Mouse (Mus musculus) heart, adult 2 months (tissue): ENCODE results near the gene Pex11g. TPM values are rescaled to one million over a fixed set of nuclear protein-coding genes. Genes with fewer than 3 reads are reported as not detected.

Experiments used
- DNase-seq, 2 experiments: peaks; one replicate each; pipeline ENCODE4 v3.0.0; 2021
- H3K27ac ChIP-seq: fragments of 200-600 bp; 2 replicates; pipeline ENCODE4 v1.8.1; 2022
- H3K27me3 ChIP-seq: fragments of 200-500 bp; 2 replicates; pipeline ENCODE4 v1.6.1; 2012; ENCODE audit warnings: mild to moderate bottlenecking, low read length, inconsistent platforms, mixed read lengths; ENCODE audit not compliant: control insufficient read depth, insufficient read depth
- H3K36me3 ChIP-seq: fragments of 200-500 bp; 2 replicates; pipeline ENCODE4 v1.6.1; 2012; ENCODE audit warnings: low read length, inconsistent platforms; ENCODE audit not compliant: control insufficient read depth, insufficient read depth
- H3K4me1 ChIP-seq: fragments of 200-500 bp; 2 replicates; pipeline ENCODE4 v1.6.1; 2011; ENCODE audit warnings: low read length; ENCODE audit not compliant: control insufficient read depth, insufficient read depth
- H3K4me3 ChIP-seq: fragments of 200-600 bp; 2 replicates; pipeline ENCODE4 v1.8.1; 2022
- H3K79me2 ChIP-seq: fragments of 200-500 bp; replicated peaks from 2 replicates; pipeline ENCODE4 v1.6.1; 2012; ENCODE audit warnings: mild to moderate bottlenecking, inconsistent platforms, low read length, moderate library complexity, mixed read lengths; ENCODE audit not compliant: control insufficient read depth, insufficient read depth
- H3K9ac ChIP-seq: fragments of 200-500 bp; 2 replicates; pipeline ENCODE4 v1.6.1; 2012; ENCODE audit warnings: low read depth, mild to moderate bottlenecking, control low read depth, inconsistent platforms, low read length, mixed read lengths
- CTCF ChIP-seq: fragments of 200-600 bp; IDR thresholded peaks from 2 replicates; pipeline ENCODE4 v1.8.1; 2022; ENCODE audit warnings: antibody characterized with exemption, mild to moderate bottlenecking, moderate library complexity
- EP300 ChIP-seq: fragments of 200-500 bp; IDR thresholded peaks from 2 replicates; pipeline ENCODE4 v1.6.1; 2011; ENCODE audit warnings: low read depth, low read length, control low read depth; ENCODE audit not compliant: insufficient read depth
- POLR2A ChIP-seq: fragments of 200-500 bp; IDR thresholded peaks from 2 replicates; pipeline ENCODE4 v1.6.1; 2011; ENCODE audit warnings: mild to moderate bottlenecking, low read depth, low read length, control low read depth; ENCODE audit not compliant: insufficient read depth
- WGBS: fragments of 180-500 bp; shearing (Covaris S2); methylation state at CpG from one replicate; pipeline ENCODE4 v1.1.7; 2018; 5-methylcytosine and 5-hydroxymethylcytosine counted together
- intact Hi-C: fragments of 180-260 bp; cut with DNase I; formaldehyde crosslinking; loops from one replicate; pipeline ENCODE4 v1.15.1; 2025
- polyA plus RNA-seq: library from polyadenylated mRNA; depleted of rRNA; stranded (reverse); fragments of >200 nt; gene quantifications from 2 replicates; pipeline ENCODE4 v1.2.3, GENCODE M21; 2012
- total RNA-seq, 2 experiments: library from RNA; stranded (reverse); gene quantifications; 2 replicates each; pipeline ENCODE4 v1.2.3; 2021

Gene Pex11g
- total and polyA plus RNA-seq, 3 experiments, result 2.4 to 4.5 (median 3.1) TPM

DNA sequence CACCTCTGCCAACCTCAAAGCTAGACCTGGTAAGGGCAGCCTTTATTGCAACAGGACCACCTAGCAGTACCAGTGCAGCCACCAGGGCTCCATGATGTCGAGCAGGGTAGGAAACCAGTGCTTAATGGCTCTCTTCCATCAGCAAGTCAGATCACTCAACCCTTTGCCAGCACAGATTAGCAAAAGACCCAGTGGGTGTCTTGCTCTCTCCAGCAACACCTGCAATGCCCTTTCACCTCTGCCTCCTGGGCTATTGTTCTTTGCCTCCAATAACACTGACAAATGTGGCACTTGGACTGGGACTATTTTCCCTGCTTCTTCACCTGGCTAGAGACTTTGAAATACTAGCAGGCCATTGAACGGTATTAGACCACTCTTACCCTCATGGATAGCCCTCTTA is 18.3 kb downstream of the Pex11g start:
- TF ChIP-seq CTCF (no peak), POLR2A (no peak), EP300 (no peak)
- H3K27me3 ChIP-seq, result no peaks in the 10 kb centered on the region
- 95% methylated on average over 2 of the region's 2 CpGs for WGBS
- no peak overlapping the region for H3K4me3 ChIP-seq
- no peaks in the 10 kb centered on the region for H3K79me2 ChIP-seq
- no peak overlapping the region for H3K27ac ChIP-seq
- no peaks in the 10 kb centered on the region for H3K4me1 ChIP-seq
- no peak for DNase-seq
- H3K9ac ChIP-seq, result no peak overlapping the region
- no peaks in the 10 kb centered on the region for H3K36me3 ChIP-seq
- intact Hi-C loops, result no loop called here

DNA sequence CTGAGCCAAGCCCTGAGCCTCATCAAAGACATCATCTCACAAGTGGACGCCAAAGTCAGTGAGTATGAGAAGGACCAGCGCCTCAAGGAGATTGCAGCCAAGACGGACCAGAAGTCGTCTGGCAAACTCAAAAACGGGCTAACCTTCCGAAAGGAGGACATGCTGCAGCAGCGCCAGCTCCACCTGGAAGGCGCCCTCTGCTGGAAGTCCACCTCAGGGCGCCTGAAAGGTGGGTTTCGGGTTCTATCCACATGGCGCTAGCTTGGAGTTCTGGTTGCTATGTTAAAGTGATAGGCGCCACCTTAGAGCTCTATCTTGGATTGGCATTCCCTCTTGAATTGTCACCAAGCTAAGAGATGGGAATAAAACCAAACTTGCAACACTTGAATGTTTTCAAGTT is 28.0 kb downstream of the Pex11g start:
- Histone ChIP-seq H3K4me1 (no peaks in the 10 kb centered on the region), H3K27ac (no peak overlapping the region), H3K9ac (no peak overlapping the region), H3K36me3 (no peaks in the 10 kb centered on the region), H3K27me3 (no peaks in the 10 kb centered on the region), H3K4me3 (no peak overlapping the region), H3K79me2 (no peaks in the 10 kb centered on the region)
- intact Hi-C loops, result no loop called here
- peak; percentile 67 for TF ChIP-seq CTCF
- TF ChIP-seq POLR2A, result no peak
- no peak for TF ChIP-seq EP300
- DNase-seq, result no peak
- 83% methylated on average over 12 of the region's 12 CpGs for WGBS

DNA sequence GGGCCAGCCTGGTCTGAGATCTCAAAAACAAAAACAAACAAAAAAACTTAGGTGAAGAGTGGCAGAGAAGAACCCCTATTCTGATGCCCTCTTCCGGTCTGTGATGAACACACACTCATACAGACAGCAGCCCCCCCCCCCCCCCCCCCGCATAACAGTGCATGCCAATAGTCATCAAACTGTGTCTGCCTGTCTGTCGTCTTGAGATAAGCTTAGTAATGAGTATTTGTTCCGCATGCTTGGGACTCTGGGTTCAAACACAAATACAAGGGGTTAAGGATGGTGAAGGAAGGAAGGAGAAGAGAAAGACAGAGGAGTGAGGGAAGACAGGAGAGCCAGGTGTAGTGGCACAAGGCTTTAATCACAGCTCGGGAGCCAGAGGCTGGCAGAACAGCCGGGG is 31.0 kb downstream of the Pex11g start:
- Histone ChIP-seq H3K36me3 (no peaks in the 10 kb centered on the region), H3K27me3 (no peaks in the 10 kb centered on the region), H3K4me1 (no peaks in the 10 kb centered on the region), H3K27ac (no peak overlapping the region), H3K4me3 (no peak overlapping the region), H3K9ac (no peak overlapping the region), H3K79me2 (no peaks in the 10 kb centered on the region)
- intact Hi-C loops, result no loop called here
- DNase-seq, result no peak
- WGBS, result 83% methylated on average over 6 of the region's 6 CpGs
- no peak for TF ChIP-seq POLR2A
- no peak for TF ChIP-seq CTCF
- TF ChIP-seq EP300, result no peak

DNA sequence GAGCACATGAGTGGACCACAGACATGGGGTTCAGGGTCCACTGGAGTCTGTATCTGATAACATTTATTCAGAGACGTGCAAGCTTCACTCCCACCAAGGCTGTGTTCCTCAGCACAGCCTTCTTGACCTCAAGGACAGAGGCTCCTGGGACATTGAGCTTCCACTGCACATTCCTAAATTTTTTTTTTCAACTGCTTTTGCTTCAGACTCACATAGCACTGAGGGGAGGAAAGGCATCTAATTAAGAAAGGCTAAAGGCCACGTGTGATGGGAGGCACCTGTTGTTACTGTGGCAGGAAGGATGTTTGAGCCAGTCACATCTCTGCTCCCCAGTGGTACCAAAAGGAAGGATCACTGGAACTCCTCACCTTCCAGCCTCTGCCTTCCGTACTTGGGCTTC is 36.4 kb downstream of the Pex11g start:
- Histone ChIP-seq H3K79me2 (no peaks in the 10 kb centered on the region), H3K4me1 (peaks cover 3% of the 10 kb centered on the region), H3K9ac (no peak overlapping the region), H3K4me3 (no peak overlapping the region), H3K27me3 (no peaks in the 10 kb centered on the region), H3K27ac (no peak overlapping the region), H3K36me3 (peaks cover 2% of the 10 kb centered on the region)
- 60% methylated on average over 3 of the region's 3 CpGs for WGBS
- intact Hi-C loops, result no loop called here
- TF ChIP-seq CTCF, result no peak
- no peak for TF ChIP-seq EP300
- TF ChIP-seq POLR2A, result no peak
- no peak for DNase-seq

DNA sequence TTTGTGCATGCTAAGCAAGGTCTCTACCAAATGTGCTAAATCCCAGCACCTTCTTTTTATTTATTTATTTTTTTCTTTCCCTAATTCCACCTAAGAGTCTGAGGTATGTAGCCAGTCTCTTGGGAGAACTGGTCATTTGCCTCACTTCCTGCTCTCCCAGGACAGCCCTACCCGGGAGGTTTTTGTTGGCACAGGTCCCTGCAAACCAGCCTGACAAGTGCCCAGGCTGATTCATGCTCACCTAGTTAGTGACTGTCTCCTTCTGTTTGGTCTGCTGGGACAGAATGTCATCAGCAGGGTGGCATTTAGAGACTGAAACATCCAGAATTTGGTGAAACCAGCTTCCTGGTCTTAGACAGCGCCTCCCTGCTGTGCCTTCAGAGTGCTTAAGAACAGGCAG is 37.5 kb downstream of the Pex11g start:
- WGBS, result 46% methylated on average over 2 of the region's 2 CpGs
- Histone ChIP-seq H3K79me2 (no peaks in the 10 kb centered on the region), H3K27ac (no peak overlapping the region), H3K4me3 (no peak overlapping the region), H3K9ac (no peak overlapping the region), H3K4me1 (peaks cover 5% of the 10 kb centered on the region), H3K36me3 (peaks cover 2% of the 10 kb centered on the region), H3K27me3 (no peaks in the 10 kb centered on the region)
- DNase-seq, result peak; percentile 44 to 54
- TF ChIP-seq EP300 (no peak), CTCF (no peak), POLR2A (no peak)
- intact Hi-C loops, result loop anchor here (2.0 kb wide), 1 partner anchor 37 kb away; the partner anchor contains the start of gene Arhgef18

DNA sequence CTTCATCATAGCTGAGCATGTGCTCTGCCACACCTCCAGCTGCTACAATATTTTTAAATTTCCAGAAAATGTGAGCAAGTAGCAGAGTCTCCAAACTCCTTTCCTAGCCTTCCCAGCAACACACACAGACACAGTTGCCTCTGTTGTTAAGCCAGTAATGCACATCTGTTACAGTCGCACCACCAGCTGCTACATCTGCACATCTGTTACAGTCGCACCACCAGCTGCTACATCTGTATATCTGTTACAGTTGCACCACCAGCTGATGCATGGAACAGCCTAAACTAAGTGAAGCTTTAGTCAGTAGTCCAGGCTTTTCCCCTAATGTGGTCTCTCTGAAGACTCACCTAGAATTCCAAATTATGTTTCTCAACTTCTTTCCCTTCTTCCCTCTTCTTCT is 39.1 kb downstream of the Pex11g start:
- 83% methylated on average over 2 of the region's 2 CpGs for WGBS
- H3K4me3 ChIP-seq, result no peak overlapping the region
- H3K27ac ChIP-seq, result no peak overlapping the region
- no peak overlapping the region for H3K9ac ChIP-seq
- no peaks in the 10 kb centered on the region for H3K79me2 ChIP-seq
- DNase-seq, result no peak
- H3K36me3 ChIP-seq, result peaks cover 2% of the 10 kb centered on the region
- no peaks in the 10 kb centered on the region for H3K27me3 ChIP-seq
- intact Hi-C loops, result loop anchor here (2.0 kb wide), 1 partner anchor 36 kb away; the partner anchor contains the start of gene Arhgef18
- H3K4me1 ChIP-seq, result peaks cover 5% of the 10 kb centered on the region
- TF ChIP-seq EP300 (no peak), POLR2A (no peak)

DNA sequence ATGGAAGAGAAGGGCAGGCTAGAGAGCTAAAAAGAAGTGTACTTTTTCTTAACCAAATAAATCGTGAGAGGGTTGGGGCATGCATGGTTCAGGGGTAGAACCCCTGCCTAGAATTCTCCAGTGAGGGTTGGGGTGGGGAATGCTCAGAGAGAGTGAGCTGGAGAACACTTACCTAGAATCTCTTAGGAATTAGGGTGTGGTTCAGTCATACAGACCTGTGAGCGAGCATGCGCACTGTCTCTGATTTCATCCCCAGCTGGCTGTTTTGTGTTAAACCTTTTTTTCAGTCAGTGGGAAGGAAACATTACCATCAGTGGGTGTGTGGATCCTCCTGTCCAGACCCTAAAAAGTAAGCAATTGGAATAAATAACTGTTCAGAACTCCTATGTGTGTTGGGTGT is 41.3 kb downstream of the Pex11g start:
- peaks cover 5% of the 10 kb centered on the region for H3K4me1 ChIP-seq
- no peak overlapping the region for H3K9ac ChIP-seq
- TF ChIP-seq CTCF, result no peak
- no peak for TF ChIP-seq EP300
- TF ChIP-seq POLR2A, result no peak
- H3K36me3 ChIP-seq, result peaks cover 2% of the 10 kb centered on the region
- WGBS, result 78% methylated on average over 3 of the region's 3 CpGs
- no peak overlapping the region for H3K4me3 ChIP-seq
- 0 out of 2 replicates have a peak, but pooled peaks cover 1% of the 10 kb centered on the region for H3K79me2 ChIP-seq
- DNase-seq, result no peak
- peak overlapping the region; percentile 55 for H3K27ac ChIP-seq
- no peaks in the 10 kb centered on the region for H3K27me3 ChIP-seq
- intact Hi-C loops, result no loop called here
